Mouse (Mus musculus): ENCODE data around the gene Atp8a2.

Gene Atp8a2

GRCm38 (mm10) chr14:59927804-59928203, 269.2 kb downstream of the Atp8a2 start:
- no peak for DNase-seq (ENCODE audit: inconsistent ontology term)

DNA sequence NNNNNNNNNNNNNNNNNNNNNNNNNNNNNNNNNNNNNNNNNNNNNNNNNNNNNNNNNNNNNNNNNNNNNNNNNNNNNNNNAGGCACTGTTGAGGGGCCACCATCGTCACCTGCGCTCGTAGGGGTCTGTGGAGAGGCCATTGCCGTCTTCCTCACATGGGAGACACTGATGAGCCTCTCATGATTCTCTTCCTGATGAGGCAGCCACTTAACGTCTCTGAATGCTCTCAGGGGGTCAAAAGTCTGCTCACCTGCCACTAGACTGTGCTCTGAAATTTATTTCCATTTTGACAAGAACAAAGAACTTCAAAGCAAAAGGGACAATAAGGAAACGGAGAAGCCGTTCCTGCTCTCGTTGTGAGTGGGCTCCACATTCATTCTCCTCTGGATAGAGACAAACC, 277.1 kb downstream of the Atp8a2 start:
- no peak for DNase-seq (ENCODE audit: inconsistent ontology term)

- no peak for DNase-seq (ENCODE audit: inconsistent ontology term)
Observed at GRCm38 (mm10) chr14:59903484-59904130, 293.4 kb downstream of the Atp8a2 start.

DNA sequence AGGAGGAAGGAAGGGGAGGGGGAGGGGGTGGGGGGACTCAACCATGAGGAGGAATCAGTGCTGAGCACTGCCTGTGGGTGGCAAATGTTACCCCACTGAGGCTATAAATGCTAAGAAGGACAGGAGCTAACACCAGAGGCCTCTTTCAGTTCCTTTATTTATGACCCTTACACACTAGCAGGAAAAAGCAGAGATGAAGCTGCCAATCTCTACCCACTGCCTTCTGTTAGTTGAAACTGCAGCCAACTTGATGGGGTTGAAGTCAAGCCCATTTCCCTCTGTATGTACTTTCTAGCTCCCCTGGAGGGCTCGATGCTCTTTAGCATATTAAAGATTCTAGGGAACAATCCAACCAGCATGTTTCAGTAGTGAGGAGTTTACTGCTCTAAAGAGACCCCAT, 303.0 kb downstream of the Atp8a2 start:
- no peak for DNase-seq (ENCODE audit: inconsistent ontology term)

DNA sequence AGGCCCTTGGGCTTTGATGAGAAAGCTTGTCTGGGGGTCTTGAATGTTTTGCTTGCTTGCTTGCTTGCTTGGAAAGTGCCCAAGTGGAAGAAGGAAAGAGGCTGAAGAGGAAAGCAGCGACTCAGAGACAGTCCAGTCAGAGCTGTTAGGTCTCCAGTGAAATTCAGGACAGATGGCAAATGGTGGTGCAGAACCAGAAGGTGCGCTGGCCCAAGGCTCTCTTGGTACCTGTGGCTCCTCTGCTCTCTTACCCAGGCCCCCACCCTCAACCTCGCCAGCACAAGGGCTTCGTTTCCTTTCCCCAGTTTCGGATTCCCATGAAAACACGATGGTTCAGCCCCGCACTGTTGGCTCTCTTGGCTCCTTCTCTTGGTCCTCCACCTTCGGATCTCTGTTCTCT, 304.9 kb downstream of the Atp8a2 start:
- no peak for DNase-seq (ENCODE audit: inconsistent ontology term)

DNA sequence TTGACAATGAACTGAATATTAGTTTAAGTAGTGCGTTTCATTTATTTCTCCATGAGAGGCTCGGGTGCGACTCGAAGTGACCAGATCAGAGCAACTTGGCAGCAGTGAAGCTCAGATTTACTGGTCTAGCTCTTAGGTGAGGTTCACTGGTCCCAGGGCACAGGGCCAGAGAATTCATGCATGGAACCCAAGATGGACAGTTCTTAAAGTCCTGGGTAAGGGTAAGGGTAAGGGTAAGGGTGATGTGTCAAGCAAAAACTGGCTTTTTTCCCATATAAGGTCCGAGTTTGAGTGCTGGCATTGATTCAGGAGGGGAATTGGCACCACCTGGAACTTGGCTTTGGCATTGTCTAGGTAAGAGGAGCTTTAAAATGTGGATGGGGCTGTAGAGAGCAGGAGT, 305.5 kb downstream of the Atp8a2 start:
- no peak for DNase-seq (ENCODE audit: inconsistent ontology term)

DNA sequence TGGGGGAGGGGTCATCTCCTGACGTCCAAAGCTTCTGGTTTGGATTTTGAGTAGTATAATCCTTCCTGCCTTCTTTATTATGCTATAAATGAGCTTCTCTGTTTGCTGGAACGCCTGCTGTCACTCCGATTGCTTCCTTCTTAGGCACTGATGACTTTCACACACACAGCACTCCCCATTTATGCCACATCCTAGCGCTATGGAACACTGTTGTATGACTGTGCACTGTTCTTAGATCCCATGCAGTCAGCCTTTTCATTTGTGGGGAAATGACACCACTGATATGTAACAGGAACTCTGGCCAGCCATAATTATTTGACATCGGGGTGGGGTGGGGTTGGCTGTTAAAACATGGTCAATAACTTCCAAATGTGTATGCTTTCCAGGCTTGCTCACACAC, 306.2 kb downstream of the Atp8a2 start:
- no peak for DNase-seq (ENCODE audit: inconsistent ontology term)

GRCm38 (mm10) chr14:59890107-59890506, 306.9 kb downstream of the Atp8a2 start:
- no peak for DNase-seq (ENCODE audit: inconsistent ontology term)

DNA sequence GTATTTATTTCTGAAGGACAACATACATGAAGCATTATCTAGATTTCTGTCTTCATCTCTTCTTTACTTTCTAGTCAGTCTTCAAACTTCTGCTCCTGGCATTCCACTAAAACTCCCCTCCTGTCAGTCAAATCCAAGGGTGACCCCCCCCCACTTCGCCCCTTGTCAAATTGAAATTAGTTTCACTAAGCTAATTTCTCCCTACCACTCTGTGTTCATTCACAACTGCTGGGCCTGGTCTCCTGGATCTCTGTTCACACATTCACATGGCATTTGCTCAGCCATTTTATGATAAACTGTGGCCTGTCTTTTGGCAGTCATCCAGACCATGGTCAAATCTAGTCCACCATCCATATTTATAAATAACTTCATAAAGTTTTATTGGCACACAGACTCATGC, 308.5 kb downstream of the Atp8a2 start:
- no peak for DNase-seq (ENCODE audit: inconsistent ontology term)

- no peak for DNase-seq (ENCODE audit: inconsistent ontology term)
Observed at GRCm38 (mm10) chr14:59888046-59888445, 308.9 kb downstream of the Atp8a2 start.

DNA sequence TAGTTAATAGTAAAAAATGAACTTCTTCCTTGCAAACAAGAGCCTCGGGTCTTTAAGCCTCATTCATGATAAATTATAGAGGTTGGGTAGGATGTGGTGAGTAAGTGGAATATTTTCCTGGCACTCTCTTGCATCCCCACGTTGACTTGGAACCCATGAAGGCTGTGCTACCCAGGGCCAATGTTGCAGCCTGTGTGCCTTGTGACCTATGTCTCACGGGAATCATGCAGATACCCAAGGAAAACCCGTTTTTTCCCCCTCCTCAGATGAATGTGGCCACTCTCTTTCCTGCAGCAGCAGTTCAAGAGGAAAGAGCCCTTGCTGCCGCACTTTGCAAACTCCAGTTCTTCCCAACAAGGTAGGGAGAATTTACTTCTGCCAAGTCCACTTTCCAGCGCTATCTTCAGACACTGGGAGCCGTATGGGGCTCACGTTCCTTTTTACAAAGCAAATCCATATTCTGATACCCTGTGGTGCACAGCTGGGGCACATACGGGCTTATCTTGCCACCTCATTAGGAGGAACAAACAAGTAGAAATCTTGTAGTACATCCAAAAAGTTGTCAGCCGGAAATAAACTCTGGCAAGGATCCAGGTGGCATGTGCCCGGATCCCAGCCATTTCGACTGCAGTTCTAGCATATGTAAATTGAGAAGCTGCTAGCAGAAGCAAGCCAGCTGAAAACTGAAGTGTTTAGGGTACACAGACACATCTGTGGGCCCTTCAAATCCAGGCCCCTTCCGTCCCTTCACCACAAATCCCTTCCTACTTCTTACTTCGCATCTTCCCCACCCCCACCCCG, 309.7 kb downstream of the Atp8a2 start:
- DNase-seq (ENCODE audit: inconsistent ontology term) = peak; percentile 62

GRCm38 (mm10) chr14:59883517-59884069, 313.4 kb downstream of the Atp8a2 start:
- DNase-seq (ENCODE audit: inconsistent ontology term) = no peak

DNA sequence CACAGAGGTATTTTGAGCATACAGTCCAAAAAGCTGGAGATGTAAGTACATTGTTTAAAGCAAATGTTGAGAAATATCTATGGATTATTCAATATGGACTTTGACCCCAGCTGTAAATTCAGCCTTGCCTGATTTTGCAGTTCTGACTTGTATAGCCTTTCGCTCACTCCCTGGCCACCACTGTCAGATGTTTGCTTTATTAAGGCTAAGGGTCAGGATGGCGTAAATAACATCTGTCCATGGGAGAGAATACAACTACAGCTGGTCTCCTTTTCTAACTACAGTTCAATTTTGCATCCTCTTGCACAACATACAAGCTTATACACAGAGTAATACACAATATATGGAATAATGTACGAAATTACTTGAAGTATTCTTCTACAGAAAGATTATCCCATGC, 316.1 kb downstream of the Atp8a2 start:
- DNase-seq (ENCODE audit: inconsistent ontology term) = no peak

GRCm38 (mm10) chr14:59878248-59878647, 318.7 kb downstream of the Atp8a2 start:
- no peak for DNase-seq (ENCODE audit: inconsistent ontology term)

DNA sequence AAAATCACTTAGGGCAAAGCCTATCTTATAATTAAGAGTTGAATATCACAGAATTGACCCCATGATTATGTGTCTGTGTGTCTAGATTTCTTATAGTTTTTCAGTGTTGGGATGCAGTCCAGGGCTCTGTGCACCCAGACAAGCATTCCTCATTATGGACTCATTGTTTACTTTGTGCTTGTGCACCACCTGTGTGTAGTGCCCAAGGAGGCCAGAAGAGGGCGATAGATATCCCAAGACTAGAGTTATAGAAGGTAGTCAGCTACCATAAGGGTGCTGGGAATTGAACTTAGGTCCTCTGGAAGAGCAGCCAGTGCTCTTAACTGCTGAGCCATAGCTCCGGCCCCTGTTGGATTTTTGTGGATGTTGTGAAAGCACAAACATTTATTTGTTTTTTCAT, 320.5 kb downstream of the Atp8a2 start:
- no peak for DNase-seq (ENCODE audit: inconsistent ontology term)

- DNase-seq (ENCODE audit: inconsistent ontology term) = no peak
Observed at GRCm38 (mm10) chr14:59868369-59868768, 328.6 kb downstream of the Atp8a2 start.

- DNase-seq (ENCODE audit: inconsistent ontology term) = no peak
Observed at GRCm38 (mm10) chr14:59867749-59868148, 329.2 kb downstream of the Atp8a2 start.

DNA sequence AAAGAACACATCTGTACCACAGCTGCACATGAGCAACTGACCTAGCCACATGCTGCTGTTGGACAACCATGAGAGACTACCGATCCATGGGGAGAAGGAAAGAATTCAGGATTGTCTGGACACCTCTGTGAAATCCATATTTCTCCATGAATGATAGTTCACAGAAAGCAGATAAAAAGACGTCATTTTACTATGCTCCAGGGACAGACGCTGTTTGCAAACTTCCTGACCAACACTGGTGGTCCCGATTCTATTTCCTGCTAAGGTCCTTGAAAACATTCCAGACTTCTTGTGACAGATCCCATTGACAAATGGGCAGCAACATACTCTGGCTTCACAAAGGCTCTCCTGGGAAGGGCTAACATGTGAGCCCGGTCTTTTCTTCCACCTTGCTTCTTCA, 331.0 kb downstream of the Atp8a2 start:
- no peak for DNase-seq (ENCODE audit: inconsistent ontology term)

- DNase-seq (ENCODE audit: inconsistent ontology term) = no peak
Observed at GRCm38 (mm10) chr14:59862351-59862750, 334.6 kb downstream of the Atp8a2 start.

DNA sequence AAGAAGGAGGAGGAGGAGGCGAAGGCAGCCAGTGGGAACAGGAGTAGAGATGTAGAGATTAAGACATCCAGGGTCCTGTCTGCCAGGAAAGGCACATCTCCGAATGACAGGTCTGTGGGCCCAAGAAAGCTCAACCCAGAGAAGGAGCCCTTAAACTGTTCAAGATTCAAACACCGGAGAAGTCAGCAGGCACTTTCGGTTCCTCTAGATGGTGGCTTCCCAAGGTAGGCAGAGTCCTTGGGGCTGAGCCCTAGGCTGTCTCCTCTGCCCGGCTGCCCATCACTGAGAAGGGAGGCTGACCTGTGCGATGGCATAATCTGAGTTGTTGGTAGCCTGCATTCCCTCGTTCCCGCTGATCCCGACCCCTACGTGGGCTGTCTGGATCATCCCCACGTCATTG, 337.1 kb downstream of the Atp8a2 start:
- no peak for DNase-seq (ENCODE audit: inconsistent ontology term)

- no peak for DNase-seq (ENCODE audit: inconsistent ontology term)
Observed at GRCm38 (mm10) chr14:59858501-59859225, 338.3 kb downstream of the Atp8a2 start.

- DNase-seq (ENCODE audit: inconsistent ontology term) = no peak
Observed at GRCm38 (mm10) chr14:59853139-59853538, 343.8 kb downstream of the Atp8a2 start.

All from Muller cell, postnatal 12 days (primary cell).